Mouse (Mus musculus) stomach, embryonic 16.5 days (tissue): ENCODE data around the gene Gnb5. TPM values are rescaled to one million over a fixed set of nuclear protein-coding genes. Genes with fewer than 3 reads are reported as not detected.

ENCODE experiments used
- ATAC-seq: fragments of 200-750 bp; cut with Nextera tagmentation; 2 replicates; pipeline ENCODE4 v1.8.0; 2017; ENCODE audit warnings: moderate number of reproducible peaks, moderate TSS enrichment; ENCODE audit not compliant: insufficient read depth, low FRiP score
- H3K27ac ChIP-seq: fragments of 300-500 bp; sonication (generic); 2 replicates; pipeline ENCODE4 v1.5.1; 2014; ENCODE audit warnings: low read length
- H3K27me3 ChIP-seq: fragments of 300-500 bp; sonication (generic); 2 replicates; pipeline ENCODE4 v1.6.1; 2014; ENCODE audit warnings: low read length, control low read depth, mixed read lengths; ENCODE audit not compliant: control insufficient read depth, insufficient read depth
- H3K36me3 ChIP-seq: fragments of 300-500 bp; sonication (generic); 2 replicates; pipeline ENCODE4 v1.6.1; 2014; ENCODE audit warnings: low read length; ENCODE audit not compliant: control insufficient read depth, insufficient read depth
- H3K4me1 ChIP-seq: fragments of 300-500 bp; sonication (generic); 2 replicates; pipeline ENCODE4 v1.6.1; 2014; ENCODE audit warnings: low read length, control low read depth, mixed read lengths; ENCODE audit not compliant: control insufficient read depth, insufficient read depth
- H3K4me2 ChIP-seq: fragments of 300-500 bp; sonication (generic); 2 replicates; pipeline ENCODE4 v1.6.1; 2014; ENCODE audit warnings: low read depth, low read length, mixed read lengths
- H3K4me3 ChIP-seq: fragments of 300-500 bp; sonication (generic); replicated peaks from 2 replicates; pipeline ENCODE4 v1.5.1; 2014; ENCODE audit warnings: mild to moderate bottlenecking, low read length
- H3K9ac ChIP-seq: fragments of 300-500 bp; sonication (generic); 2 replicates; pipeline ENCODE4 v1.6.1; 2014; ENCODE audit warnings: low read length
- H3K9me3 ChIP-seq: fragments of 300-500 bp; sonication (generic); replicated peaks from 2 replicates; pipeline ENCODE4 v1.6.1; 2016; ENCODE audit warnings: low read length, control low read depth; ENCODE audit not compliant: control insufficient read depth
- whole genome bisulfite sequencing: fragments of 180-500 bp; shearing (Covaris S2); extraction: QIAGEN DNeasy Blood & Tissue Kit; methylation state at CpG from one replicate; pipeline ENCODE4 v1.1.7; 2014; 5-methylcytosine and 5-hydroxymethylcytosine counted together
- polyA plus RNA-seq: library from polyadenylated mRNA; unstranded; fragments of >200 nt; fragmentation: Nextera tagmentation; extraction: Ambion mirVana; gene quantifications from 2 replicates; pipeline ENCODE4 v1.2.1, GENCODE M21; 2015

The Gnb5 gene
- polyA plus RNA-seq, 1 experiment from 2014 or later = 22.0 TPM

DNA sequence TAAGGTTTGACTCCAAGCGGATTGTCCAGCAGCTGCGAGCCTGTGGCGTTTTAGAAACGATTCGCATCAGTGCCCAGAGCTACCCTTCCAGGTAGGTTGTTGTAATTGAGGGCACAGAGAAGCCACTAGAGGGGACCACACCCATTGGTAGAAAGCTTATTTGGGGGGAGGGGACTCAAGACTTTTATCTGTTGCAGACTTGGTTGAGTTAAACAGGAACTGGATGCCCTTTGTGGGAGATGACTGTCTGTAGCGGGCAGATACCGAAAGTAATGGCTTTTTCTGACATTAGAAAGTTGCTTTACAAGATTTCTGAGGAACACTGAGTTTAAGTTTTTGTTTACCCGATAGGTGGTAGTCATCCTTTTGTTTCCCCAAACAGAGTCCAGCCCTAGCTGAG lies 34.5 kb upstream of the Gnb5 start:
- no peak for ATAC-seq
- no peaks in the 10 kb centered on the region for H3K9me3 ChIP-seq
- H3K4me1 ChIP-seq = no peaks in the 10 kb centered on the region
- H3K27ac ChIP-seq = no peak overlapping the region
- no peaks in the 10 kb centered on the region for H3K36me3 ChIP-seq
- H3K9ac ChIP-seq = no peak overlapping the region
- no peaks in the 10 kb centered on the region for H3K27me3 ChIP-seq
- no peak overlapping the region for H3K4me3 ChIP-seq
- 94% methylated on average over 8 of the region's 8 CpGs for WGBS
- H3K4me2 ChIP-seq = no peak overlapping the region

DNA sequence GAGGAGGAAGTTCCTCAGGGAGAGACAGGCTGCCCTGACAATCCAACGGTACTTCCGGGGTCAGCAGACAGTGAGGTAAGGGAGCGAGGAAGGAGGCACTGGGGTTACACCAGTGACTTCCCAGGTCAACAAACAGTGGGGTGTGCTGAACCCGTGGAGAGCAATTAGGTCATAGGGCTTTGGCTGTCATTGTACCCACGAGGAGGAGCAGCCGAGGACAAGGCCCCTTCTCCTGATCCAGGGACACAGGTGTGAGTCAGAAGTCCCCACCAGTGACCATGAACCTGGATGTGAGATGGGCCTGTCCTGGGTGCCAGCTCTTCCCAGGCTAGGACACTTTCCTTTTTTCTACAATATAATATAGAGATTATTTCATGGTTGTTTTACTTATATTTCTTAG lies 32.4 kb upstream of the Gnb5 start:
- Histone ChIP-seq H3K9ac (no peak overlapping the region), H3K9me3 (no peaks in the 10 kb centered on the region), H3K4me1 (no peaks in the 10 kb centered on the region), H3K27me3 (no peaks in the 10 kb centered on the region), H3K4me2 (no peak overlapping the region), H3K36me3 (no peaks in the 10 kb centered on the region), H3K4me3 (no peak overlapping the region), H3K27ac (no peak overlapping the region)
- 68% methylated on average over 6 of the region's 6 CpGs for WGBS
- ATAC-seq = no peak

DNA sequence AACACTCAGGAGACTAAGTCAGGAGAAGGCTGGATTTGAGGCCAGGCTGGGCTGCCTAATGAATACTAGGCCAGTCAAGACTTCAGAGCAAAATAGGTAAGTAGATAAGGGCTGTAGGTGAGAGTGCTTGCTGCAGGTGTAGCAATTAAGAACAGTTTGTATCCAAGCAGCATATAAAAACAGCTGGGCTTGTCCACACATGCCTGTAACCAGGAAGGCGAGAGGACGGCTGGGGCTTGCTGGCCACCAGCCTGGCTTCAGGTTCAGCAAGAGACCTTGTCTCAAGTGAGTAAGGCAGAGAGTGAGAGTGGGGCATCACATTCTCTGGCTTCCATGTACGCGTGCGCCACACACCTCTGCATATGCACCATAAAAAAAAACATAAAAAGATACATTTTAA lies 31.6 kb upstream of the Gnb5 start:
- Histone ChIP-seq H3K36me3 (no peaks in the 10 kb centered on the region), H3K9me3 (no peaks in the 10 kb centered on the region), H3K4me3 (no peak overlapping the region), H3K27ac (no peak overlapping the region), H3K9ac (no peak overlapping the region), H3K4me1 (no peaks in the 10 kb centered on the region), H3K4me2 (no peak overlapping the region), H3K27me3 (no peaks in the 10 kb centered on the region)
- no peak for ATAC-seq
- WGBS = 85% methylated on average over 5 of the region's 5 CpGs

DNA sequence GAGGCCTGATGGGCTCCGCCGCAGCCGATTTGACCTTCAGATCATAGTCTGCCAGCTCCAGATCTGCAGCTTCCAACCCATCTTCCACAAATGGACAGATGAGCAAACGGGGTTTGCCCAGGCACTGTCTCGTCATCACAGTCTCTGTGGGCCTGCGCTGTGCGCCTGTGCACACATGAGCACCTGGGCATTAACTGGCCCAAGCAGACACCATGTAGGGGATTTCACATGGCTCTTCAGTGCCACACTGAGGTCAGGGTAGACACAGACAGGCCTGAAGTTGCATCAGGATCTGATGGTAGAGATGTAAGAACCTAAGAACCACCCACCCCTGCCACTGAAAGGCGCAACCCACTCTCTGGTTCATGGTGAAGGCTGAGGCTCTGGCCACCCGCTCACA lies 31.0 kb upstream of the Gnb5 start:
- no peak overlapping the region for H3K27ac ChIP-seq
- no peak overlapping the region for H3K9ac ChIP-seq

DNA sequence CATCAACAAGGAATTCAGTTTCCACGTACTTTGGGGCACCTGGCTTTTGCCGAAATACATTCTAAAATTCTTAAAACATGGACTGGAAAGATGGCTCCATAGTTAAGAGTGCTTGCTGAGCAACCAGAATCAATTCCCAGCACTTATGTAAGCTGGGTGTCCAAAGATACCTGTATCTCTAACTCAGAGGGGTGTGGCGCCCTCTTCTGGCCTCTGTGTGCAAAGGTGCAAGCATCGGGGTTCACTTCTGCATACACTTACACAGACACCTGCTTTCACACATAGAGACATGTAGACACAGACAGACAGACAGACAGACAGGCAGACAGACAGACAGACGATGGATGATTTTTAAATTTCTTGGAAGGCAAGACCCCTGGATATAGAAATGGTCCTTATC lies 25.3 kb upstream of the Gnb5 start:
- ATAC-seq = no peak
- H3K4me2 ChIP-seq = no peak overlapping the region

More for the DNA sequence above, 31.0 kb upstream of the Gnb5 start:
- Histone ChIP-seq H3K4me2 (no peak overlapping the region), H3K36me3 (no peaks in the 10 kb centered on the region), H3K4me1 (no peaks in the 10 kb centered on the region), H3K4me3 (no peak overlapping the region), H3K9me3 (no peaks in the 10 kb centered on the region), H3K27me3 (no peaks in the 10 kb centered on the region)
- no peak for ATAC-seq
- 93% methylated on average over 9 of the region's 9 CpGs for WGBS

DNA sequence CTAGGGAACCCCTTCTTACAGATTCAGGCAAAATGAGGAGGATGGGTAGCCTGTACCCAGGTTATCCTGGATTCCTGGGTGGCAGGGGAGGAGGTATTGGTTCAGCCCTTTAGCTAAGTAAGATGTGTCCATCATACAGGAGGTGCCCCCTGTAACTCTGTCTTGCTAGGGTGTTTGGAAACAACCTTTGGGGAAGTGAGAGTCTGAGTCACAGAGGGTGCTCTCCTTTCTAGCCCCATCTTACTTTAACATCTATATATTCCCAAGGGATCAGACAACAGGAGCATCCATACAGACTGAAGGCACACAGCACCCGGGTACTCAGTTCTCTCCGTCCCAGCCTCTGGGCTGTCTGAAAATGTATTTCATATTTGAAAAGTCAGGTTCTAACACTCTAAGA lies 23.9 kb upstream of the Gnb5 start:
- no peak for ATAC-seq
- H3K4me3 ChIP-seq = no peak overlapping the region
- WGBS = 86% methylated on average over 2 of the region's 2 CpGs

More for the DNA sequence above, 25.3 kb upstream of the Gnb5 start:
- no peaks in the 10 kb centered on the region for H3K27me3 ChIP-seq
- H3K36me3 ChIP-seq = no peaks in the 10 kb centered on the region
- H3K27ac ChIP-seq = no peak overlapping the region
- H3K4me3 ChIP-seq = no peak overlapping the region
- no peaks in the 10 kb centered on the region for H3K9me3 ChIP-seq
- H3K4me1 ChIP-seq = no peaks in the 10 kb centered on the region
- 43% methylated on average over 5 of the region's 5 CpGs for WGBS
- no peak overlapping the region for H3K9ac ChIP-seq

DNA sequence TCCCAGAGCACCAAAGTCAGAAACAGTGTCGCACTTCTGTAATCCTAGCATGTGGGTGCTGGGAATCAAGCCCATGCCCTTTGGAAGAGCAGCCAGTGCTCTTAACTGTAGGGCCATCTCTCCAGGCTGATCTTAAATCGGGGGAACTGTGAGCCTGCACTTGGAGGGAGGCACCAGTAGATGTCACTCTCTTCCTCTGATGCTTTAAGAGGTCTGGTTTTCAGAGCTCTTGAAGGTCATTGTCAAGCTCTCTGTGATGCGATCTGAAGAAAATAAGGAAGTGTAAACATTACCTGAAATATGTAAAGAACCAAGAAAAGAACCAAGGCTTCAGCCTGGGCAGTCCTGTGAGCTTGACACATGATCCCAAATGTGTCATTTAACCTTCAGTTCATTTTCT lies 23.3 kb upstream of the Gnb5 start:
- H3K27ac ChIP-seq = no peak overlapping the region
- no peaks in the 10 kb centered on the region for H3K9me3 ChIP-seq
- H3K4me3 ChIP-seq = no peak overlapping the region
- no peak overlapping the region for H3K4me2 ChIP-seq
- H3K4me1 ChIP-seq = no peaks in the 10 kb centered on the region
- no peak overlapping the region for H3K9ac ChIP-seq
- no peaks in the 10 kb centered on the region for H3K36me3 ChIP-seq
- ATAC-seq = no peak
- WGBS = 4% methylated on average over 3 of the region's 3 CpGs
- no peaks in the 10 kb centered on the region for H3K27me3 ChIP-seq

More for the DNA sequence above, 23.9 kb upstream of the Gnb5 start:
- Histone ChIP-seq H3K27ac (no peak overlapping the region), H3K9ac (no peak overlapping the region), H3K27me3 (no peaks in the 10 kb centered on the region), H3K36me3 (no peaks in the 10 kb centered on the region), H3K4me1 (no peaks in the 10 kb centered on the region), H3K4me2 (no peak overlapping the region), H3K9me3 (no peaks in the 10 kb centered on the region)

DNA sequence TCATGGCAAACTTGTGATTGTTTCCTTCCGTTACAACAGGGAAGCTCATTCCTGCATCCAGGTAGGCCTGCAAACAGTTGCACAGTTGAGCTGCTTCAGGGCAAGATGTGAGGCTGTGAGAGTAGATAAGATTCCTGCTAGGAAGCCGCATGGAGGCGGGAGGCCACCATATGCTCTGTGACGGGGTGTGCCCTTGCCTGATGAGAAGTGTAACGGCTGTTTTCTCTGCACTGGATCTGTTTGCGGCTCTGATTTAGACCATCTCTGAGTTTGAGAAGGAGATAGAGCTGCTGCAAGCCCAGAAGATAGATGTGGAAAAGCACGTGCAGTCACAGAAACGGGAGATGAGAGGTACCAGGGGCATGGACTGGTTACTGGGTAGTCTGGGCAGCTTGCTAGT lies 22.5 kb upstream of the Gnb5 start:
- H3K4me2 ChIP-seq = no peak overlapping the region
- no peaks in the 10 kb centered on the region for H3K4me1 ChIP-seq
- no peaks in the 10 kb centered on the region for H3K27me3 ChIP-seq
- no peak overlapping the region for H3K4me3 ChIP-seq
- H3K9me3 ChIP-seq = no peaks in the 10 kb centered on the region
- no peak overlapping the region for H3K27ac ChIP-seq
- ATAC-seq = no peak
- H3K9ac ChIP-seq = no peak overlapping the region
- WGBS = 72% methylated on average over 8 of the region's 8 CpGs
- no peaks in the 10 kb centered on the region for H3K36me3 ChIP-seq

DNA sequence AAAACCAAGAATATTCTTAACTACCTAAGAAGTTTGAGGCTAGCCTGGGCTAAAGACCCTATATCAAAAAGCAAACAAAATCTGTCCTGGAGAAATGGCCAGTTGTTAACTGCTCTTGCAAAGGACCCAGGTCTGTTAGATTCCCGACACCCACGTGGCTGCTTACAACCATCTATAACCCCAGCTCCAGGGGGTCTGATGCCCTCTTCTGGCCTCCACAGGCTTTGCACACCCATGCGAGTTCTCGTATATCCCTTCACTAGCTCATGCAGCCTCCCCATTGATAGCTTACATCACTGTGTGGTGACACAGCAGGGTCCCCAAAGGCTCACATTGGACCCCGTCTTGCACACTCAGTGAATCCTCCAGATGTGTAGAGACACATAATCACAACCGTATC lies 20.7 kb upstream of the Gnb5 start:
- no peak overlapping the region for H3K27ac ChIP-seq
- no peaks in the 10 kb centered on the region for H3K27me3 ChIP-seq
- H3K9me3 ChIP-seq = no peaks in the 10 kb centered on the region
- H3K4me1 ChIP-seq = no peaks in the 10 kb centered on the region
- ATAC-seq = no peak; the same call in 1 of the 2 replicates
- WGBS = 82% methylated on average over 6 of the region's 6 CpGs
- no peaks in the 10 kb centered on the region for H3K36me3 ChIP-seq
- H3K4me3 ChIP-seq = no peak overlapping the region
- no peak overlapping the region for H3K9ac ChIP-seq
- no peak overlapping the region for H3K4me2 ChIP-seq

DNA sequence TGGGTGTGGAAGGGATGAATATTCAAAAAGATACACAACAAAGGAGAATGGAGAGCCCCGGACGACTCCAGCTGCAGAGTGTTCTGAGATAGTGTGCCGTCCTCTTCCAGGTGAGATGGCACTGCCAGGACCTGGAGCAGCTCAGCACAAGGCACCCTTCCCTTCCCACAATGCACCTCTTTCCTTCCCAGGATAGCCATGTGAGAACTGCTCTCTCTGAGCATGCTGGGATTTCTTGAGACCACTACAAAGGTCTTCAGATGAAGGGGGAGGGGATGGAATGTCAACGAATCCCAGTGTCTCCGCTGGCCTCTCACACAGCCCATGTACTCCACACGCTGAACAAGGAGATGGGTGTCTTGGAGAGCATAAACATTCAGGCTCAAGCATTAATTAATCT lies 18.5 kb upstream of the Gnb5 start:
- no peak overlapping the region for H3K9ac ChIP-seq
- no peaks in the 10 kb centered on the region for H3K36me3 ChIP-seq
- H3K4me3 ChIP-seq = no peak overlapping the region
- no peak overlapping the region for H3K27ac ChIP-seq
- no peak for ATAC-seq
- H3K9me3 ChIP-seq = no peaks in the 10 kb centered on the region
- WGBS = 56% methylated on average over 6 of the region's 6 CpGs
- H3K4me2 ChIP-seq = no peak overlapping the region
- H3K4me1 ChIP-seq = no peaks in the 10 kb centered on the region
- H3K27me3 ChIP-seq = no peaks in the 10 kb centered on the region
